ENCODE assay signal across 8 mouse cellular contexts in the genomic region with DNA sequence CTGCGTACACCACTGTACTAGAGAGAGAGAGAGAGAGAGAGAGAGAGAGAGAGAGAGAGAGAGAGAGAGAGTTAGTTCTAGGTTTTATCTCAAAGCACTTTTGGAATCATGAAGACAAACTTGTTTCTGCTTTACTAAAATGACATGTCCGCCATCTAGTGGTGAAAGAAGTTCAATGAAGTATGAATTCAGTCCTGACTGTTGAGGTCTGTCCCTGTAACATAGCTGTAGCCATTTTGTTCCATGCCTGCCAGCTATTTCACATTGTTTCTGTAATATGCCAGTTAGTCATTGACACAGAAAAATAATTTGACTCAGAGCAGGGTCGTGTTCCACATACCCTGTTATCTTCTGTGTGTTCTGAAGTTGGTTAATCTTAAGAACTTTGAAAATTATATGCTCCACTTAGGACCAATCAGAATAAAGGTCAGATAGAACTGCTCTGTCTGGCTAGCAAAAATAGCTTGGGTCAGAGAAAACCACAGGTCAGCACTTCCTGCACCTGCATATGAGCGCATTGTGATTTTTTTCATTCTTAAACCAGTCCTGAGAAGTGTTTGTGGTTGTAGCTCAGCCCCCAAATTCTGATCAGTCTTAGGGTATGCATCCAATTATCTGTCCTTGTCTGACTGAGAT. TPM values are rescaled to one million over a fixed set of nuclear protein-coding genes. Genes with fewer than 3 reads are reported as not detected.
DNase-seq lines count a peak whose midpoint lies in the region; ATAC-seq and TF ChIP-seq lines count a peak whose summit lies in the region.

No protein-coding gene starts in this region.

- H3K4me3 ChIP-seq in ES-Bruce4 (ENCODE audit: low read depth, low read length), result no peak overlapping the region
- no peak overlapping the region for H3K4me3 ChIP-seq in kidney, adult 2 months (ENCODE audit: insufficient read depth, low read depth, low read length)
- H3K4me3 ChIP-seq in liver, embryonic 15.5 days (replicated peaks), result no peak overlapping the region; the same call in 1 of the 2 replicates
- H3K4me3 ChIP-seq in neural tube, embryonic 14.5 days (ENCODE audit: low read depth, low read length), result no peak overlapping the region

- H3K4me1 ChIP-seq in ES-Bruce4 (ENCODE audit: control insufficient read depth, insufficient read depth, low read length), result no peaks in the 10 kb centered on the region
- H3K4me1 ChIP-seq in kidney, adult 2 months (ENCODE audit: control insufficient read depth, insufficient read depth, low read length), result peaks cover 8% of the 10 kb centered on the region; the same call in 1 of the 2 replicates
- peaks cover 39% of the 10 kb centered on the region for H3K4me1 ChIP-seq in liver, embryonic 15.5 days (replicated peaks)
- H3K4me1 ChIP-seq in neural tube, embryonic 14.5 days (ENCODE audit: control insufficient read depth, insufficient read depth, low read length), result peaks cover 9% of the 10 kb centered on the region; the same call in 1 of the 2 replicates

- no peaks in the 10 kb centered on the region for H3K9me3 ChIP-seq in ES-Bruce4 (replicated peaks; ENCODE audit: control insufficient read depth, insufficient read depth, low read length, poor library complexity, severe bottlenecking)
- no peaks in the 10 kb centered on the region for H3K9me3 ChIP-seq in liver, embryonic 15.5 days (replicated peaks)
- no peaks in the 10 kb centered on the region for H3K9me3 ChIP-seq in neural tube, embryonic 14.5 days (ENCODE audit: control insufficient read depth, low read length)

- ATAC-seq in liver, embryonic 15.5 days (ENCODE audit: insufficient read depth), result 0 out of 2 replicates have a peak, but pooled peaks have one; percentile 26
- ATAC-seq in neural tube, embryonic 14.5 days (ENCODE audit: low read depth), result peak; percentile 16; the same call in 1 of the 2 replicates

- TF ChIP-seq CTCF in ES-Bruce4 (IDR thresholded peaks at IDR 0.05; ENCODE audit: low read depth, low read length), result no peak
- peak; percentile 32; the same call in 1 of the 2 replicates for TF ChIP-seq CTCF in kidney, adult 2 months (conservative IDR thresholded peaks at IDR 0.05; ENCODE audit: insufficient read depth, insufficient read length, low read depth, low read length)

- peak overlapping the region; percentile 21; the same call in 1 of the 2 replicates for H3K27ac ChIP-seq in ES-Bruce4 (ENCODE audit: insufficient read depth, low read length)
- peak overlapping the region; percentile 36 for H3K27ac ChIP-seq in kidney, adult 2 months (ENCODE audit: insufficient read depth, low read depth, low read length)
- H3K27ac ChIP-seq in liver, embryonic 15.5 days (replicated peaks), result peak overlapping the region; percentile 22; the same call in 1 of the 2 replicates
- H3K27ac ChIP-seq in neural tube, embryonic 14.5 days (ENCODE audit: low read depth, low read length), result no peak overlapping the region

- H3K27me3 ChIP-seq in ES-Bruce4 (ENCODE audit: control insufficient read depth, insufficient read depth, low read length, poor library complexity, severe bottlenecking), result no peaks in the 10 kb centered on the region
- H3K27me3 ChIP-seq in kidney, adult 2 months (replicated peaks; ENCODE audit: control insufficient read depth, insufficient read depth, low read length), result no peaks in the 10 kb centered on the region
- no peaks in the 10 kb centered on the region for H3K27me3 ChIP-seq in liver, embryonic 15.5 days
- H3K27me3 ChIP-seq in neural tube, embryonic 14.5 days (ENCODE audit: control insufficient read depth, insufficient read depth, low read length), result no peaks in the 10 kb centered on the region

- no peaks in the 10 kb centered on the region for H3K36me3 ChIP-seq in ES-Bruce4 (ENCODE audit: control insufficient read depth, insufficient read depth, low read length, poor library complexity, severe bottlenecking)
- no peaks in the 10 kb centered on the region for H3K36me3 ChIP-seq in kidney, adult 2 months (ENCODE audit: control insufficient read depth, insufficient read depth, low read length)
- no peaks in the 10 kb centered on the region for H3K36me3 ChIP-seq in liver, embryonic 15.5 days (replicated peaks)
- no peaks in the 10 kb centered on the region for H3K36me3 ChIP-seq in neural tube, embryonic 14.5 days (ENCODE audit: control insufficient read depth, insufficient read depth, low read length)

- H3K4me2 ChIP-seq in liver, embryonic 15.5 days, result peak overlapping the region; percentile 81
- H3K4me2 ChIP-seq in neural tube, embryonic 14.5 days (ENCODE audit: low read depth, low read length), result no peak overlapping the region

- no peak for TF ChIP-seq EP300 in ES-Bruce4 (IDR thresholded peaks at IDR 0.05; ENCODE audit: insufficient read depth, low read depth, low read length)

- peak; percentile 95 for DNase-seq in A20 (ENCODE audit: low read depth, low spot score)
- DNase-seq in cerebellum, adult 9-11 months, result peak; percentile 64
- peak; percentile 86 to 87 for DNase-seq in heart, adult 18-20 months
- peak; percentile 94 for DNase-seq in kidney, adult 2 months
- DNase-seq in ovary, adult 18-20 months (ENCODE audit: low spot score), result no peak

- TF ChIP-seq POLR2A in ES-Bruce4 (IDR thresholded peaks at IDR 0.05; ENCODE audit: insufficient read depth, low read length), result no peak
- TF ChIP-seq POLR2A in kidney, adult 2 months (IDR thresholded peaks at IDR 0.05; ENCODE audit: low read depth, low read length), result no peak

- WGBS in kidney, adult 2 months, result under 1% methylated on average over 4 of the region's 4 CpGs
- 7% methylated on average over 4 of the region's 4 CpGs for WGBS in liver, embryonic 15.5 days (ENCODE audit: insufficient replicate concordance)
- 24% methylated on average over 4 of the region's 4 CpGs for WGBS in neural tube, embryonic 14.5 days

- H3K9ac ChIP-seq in ES-Bruce4 (ENCODE audit: low read depth, poor library complexity, severe bottlenecking), result no peak overlapping the region
- no peak overlapping the region for H3K9ac ChIP-seq in liver, embryonic 15.5 days
- H3K9ac ChIP-seq in neural tube, embryonic 14.5 days (replicated peaks; ENCODE audit: low read depth, low read length), result no peak overlapping the region

RNA-seq across cellular contexts. Expression of a gene that starts 0.8 kb away (rescaled TPM):
- 6.6 and 10.5 TPM in 2 replicates for polyA plus RNA-seq in ES-Bruce4 (2011; ENCODE audit: insufficient read depth, insufficient read length, low read depth, missing spikeins)
- 1 to 10 TPM; 5.1 to 5.8 TPM for total RNA-seq in heart, adult 18-20 months (2021)
- polyA plus RNA-seq in kidney, adult 2 months (2012; rRNA removed), result 0.39 and 0.81 TPM in 2 replicates
- 0.83 and 0.94 TPM in 2 replicates for polyA plus RNA-seq in liver, embryonic 15.5 days (2015; fragmentation: Nextera tagmentation; extraction: Ambion mirVana)
- polyA plus RNA-seq in neural tube, embryonic 14.5 days (2014; fragmentation: Nextera tagmentation; extraction: Ambion mirVana), result 1.5 and 2.3 TPM in 2 replicates

RNA-seq across cellular contexts. Expression of a gene that starts 32.2 kb away (rescaled TPM):
- 12.0 and 13.2 TPM in 2 replicates for polyA plus RNA-seq in ES-Bruce4 (2011; ENCODE audit: insufficient read depth, insufficient read length, low read depth, missing spikeins)
- 1 to 10 TPM; 3.2 to 3.5 TPM for total RNA-seq in heart, adult 18-20 months (2021)
- 0.94 and 1.5 TPM in 2 replicates for polyA plus RNA-seq in kidney, adult 2 months (2012; rRNA removed)
- polyA plus RNA-seq in liver, embryonic 15.5 days (2015; fragmentation: Nextera tagmentation; extraction: Ambion mirVana), result 4.1 TPM in 2 replicates
- 23.7 and 27.1 TPM in 2 replicates for polyA plus RNA-seq in neural tube, embryonic 14.5 days (2014; fragmentation: Nextera tagmentation; extraction: Ambion mirVana)

RNA-seq across cellular contexts. Expression of a gene that starts 45.8 kb away (rescaled TPM):
- polyA plus RNA-seq in ES-Bruce4 (2011; ENCODE audit: insufficient read depth, insufficient read length, low read depth, missing spikeins), result 9.5 and 9.7 TPM in 2 replicates
- 1 to 10 TPM; 2.1 to 2.4 TPM for total RNA-seq in heart, adult 18-20 months (2021)
- polyA plus RNA-seq in kidney, adult 2 months (2012; rRNA removed), result 1.0 and 1.2 TPM in 2 replicates
- 3.0 and 3.6 TPM in 2 replicates for polyA plus RNA-seq in liver, embryonic 15.5 days (2015; fragmentation: Nextera tagmentation; extraction: Ambion mirVana)
- polyA plus RNA-seq in neural tube, embryonic 14.5 days (2014; fragmentation: Nextera tagmentation; extraction: Ambion mirVana), result 9.6 and 10.4 TPM in 2 replicates
